Mouse (Mus musculus) C2C12 (cell line): ENCODE data around the gene Slc30a9. TPM values are rescaled to one million over a fixed set of nuclear protein-coding genes. Genes with fewer than 3 reads are reported as not detected.

Experiments used
- H3K27me3 ChIP-seq: one replicate; pipeline ENCODE4 v1.6.1; 2011; ENCODE audit not compliant: control insufficient read depth, insufficient read depth, insufficient read length
- H3K36me3 ChIP-seq: one replicate; pipeline ENCODE4 v1.6.1; 2011; ENCODE audit not compliant: control insufficient read depth, insufficient read depth
- H3K4me3 ChIP-seq: one replicate; pipeline ENCODE4 v1.5.1; 2011; ENCODE audit warnings: mild to moderate bottlenecking, control low read depth; ENCODE audit not compliant: poor library complexity, insufficient read depth, severe bottlenecking
- H3K79me2 ChIP-seq: one replicate; pipeline ENCODE4 v1.6.1; 2011; ENCODE audit not compliant: control insufficient read depth, insufficient read depth
- H3K79me3 ChIP-seq: one replicate; pipeline ENCODE4 v1.6.1; 2011; ENCODE audit warnings: low read depth, control low read depth
- H3ac ChIP-seq: one replicate; pipeline ENCODE3; 2011; ENCODE audit warnings: low read depth; ENCODE audit not compliant: control insufficient read depth, insufficient read length
- CEBPB ChIP-seq: IDR thresholded peaks from one replicate; pipeline ENCODE4 v1.6.1; 2011; ENCODE audit warnings: low read depth, mild to moderate bottlenecking, control low read depth, moderate library complexity
- CTCF ChIP-seq: IDR thresholded peaks from one replicate; pipeline ENCODE4 v1.5.1; 2011; ENCODE audit not compliant: control insufficient read depth, insufficient read depth, insufficient read length
- FOSL1 ChIP-seq: IDR thresholded peaks from one replicate; pipeline ENCODE4 v1.8.0; 2011; ENCODE audit warnings: mild to moderate bottlenecking, low read length; ENCODE audit not compliant: poor library complexity, insufficient read depth, severe bottlenecking
- MAX ChIP-seq: IDR thresholded peaks from one replicate; pipeline ENCODE4 v1.6.1; 2011; ENCODE audit warnings: mild to moderate bottlenecking, control low read depth
- MYOD1 ChIP-seq: IDR thresholded peaks from one replicate; pipeline ENCODE4 v1.6.1; 2011; ENCODE audit warnings: low read depth; ENCODE audit not compliant: control insufficient read depth, insufficient read length
- MYOG ChIP-seq: IDR thresholded peaks from one replicate; pipeline ENCODE4 v1.6.1; 2011; ENCODE audit not compliant: control insufficient read depth, insufficient read length; ENCODE audit errors: extremely low read depth
- USF1 ChIP-seq: IDR thresholded peaks from one replicate; pipeline ENCODE4 v1.6.1; 2011; ENCODE audit warnings: low read depth, mild to moderate bottlenecking, control low read depth, moderate library complexity
- polyA plus RNA-seq: library from polyadenylated mRNA; unstranded; fragments of >200 nt; fragmentation: generic; extraction: Trizol; gene quantifications from one replicate; pipeline ENCODE4 v1.2.1, GENCODE M21; 2012; ENCODE audit warnings: missing spikeins

Gene Slc30a9
- polyA plus RNA-seq, 1 experiment = 11.7 TPM

DNA sequence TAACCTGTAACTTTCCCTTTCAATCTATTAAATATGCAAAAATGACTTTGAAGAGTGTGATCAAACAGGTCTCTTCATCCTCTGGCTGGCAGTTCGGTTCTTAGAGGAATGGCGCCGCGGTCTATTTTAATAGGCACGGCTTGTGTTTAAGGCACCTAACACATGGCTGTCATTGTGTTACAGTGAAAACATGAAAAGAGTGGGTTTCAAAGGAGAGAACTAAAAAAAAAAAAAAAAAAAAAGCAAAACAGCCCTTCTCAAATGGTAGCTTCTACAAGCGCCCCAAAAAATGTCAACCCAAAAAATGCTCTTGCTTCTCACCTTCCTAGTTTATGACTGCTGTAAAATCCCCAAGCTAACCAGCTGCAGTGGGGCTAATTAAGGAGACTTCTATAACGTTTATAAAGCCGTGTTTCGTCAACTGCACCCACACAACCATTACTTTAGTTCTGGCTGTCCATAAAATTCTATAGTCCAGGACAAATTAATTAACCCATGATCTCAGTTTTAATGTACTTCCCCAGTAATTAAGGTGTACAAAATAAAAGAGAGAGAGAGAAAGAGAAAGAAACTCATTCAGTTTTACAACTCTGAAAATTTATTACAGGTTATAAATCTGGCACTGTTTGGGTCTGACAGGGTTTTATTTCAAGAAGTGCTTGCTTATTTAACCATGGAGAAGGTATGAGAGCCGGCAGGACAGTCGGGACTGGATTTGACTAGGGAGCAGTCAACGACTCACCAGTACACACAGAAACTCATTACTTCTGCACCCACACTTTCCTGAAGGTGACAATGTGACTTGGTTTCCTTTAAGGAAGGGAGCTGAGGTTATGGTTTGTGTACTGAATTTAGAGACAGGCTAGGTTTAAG, 94.1 kb downstream of the Slc30a9 start:
- no peak overlapping the region for H3K4me3 ChIP-seq
- H3K36me3 ChIP-seq = no peaks in the 10 kb centered on the region
- no peak for TF ChIP-seq USF1
- no peak for TF ChIP-seq CEBPB
- no peak for TF ChIP-seq MYOD1
- TF ChIP-seq CTCF = no peak
- TF ChIP-seq MAX = no peak
- TF ChIP-seq FOSL1 = no peak
- no peak for TF ChIP-seq MYOG

DNA sequence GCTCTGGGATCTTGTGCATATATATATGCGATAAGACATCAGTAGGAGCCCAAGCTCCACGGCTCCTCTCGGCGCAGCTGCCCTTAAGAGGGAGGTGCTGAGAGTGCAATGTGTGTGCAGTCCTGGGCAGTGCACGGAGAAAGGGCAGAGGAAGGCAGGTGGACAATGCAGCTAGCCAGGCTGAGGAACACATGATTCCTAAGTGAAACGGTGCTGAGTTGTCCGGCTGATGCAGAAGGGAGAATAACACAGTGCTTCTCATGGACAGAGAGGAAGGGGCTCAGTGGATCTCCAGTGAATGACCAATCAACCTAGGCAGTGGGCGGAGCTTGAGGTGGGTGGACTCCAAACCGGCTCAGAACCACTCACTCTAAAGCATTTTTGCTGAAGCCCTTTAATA, 94.9 kb downstream of the Slc30a9 start:
- no peaks in the 10 kb centered on the region for H3K79me2 ChIP-seq
- no peaks in the 10 kb centered on the region for H3K79me3 ChIP-seq
- TF ChIP-seq MYOG (no peak), CEBPB (no peak), MYOD1 (no peak), FOSL1 (no peak), MAX (no peak), USF1 (no peak), CTCF (no peak)
- H3K27me3 ChIP-seq = peaks cover 10% of the 10 kb centered on the region
- H3K4me3 ChIP-seq = no peak overlapping the region
- no peaks in the 10 kb centered on the region for H3K36me3 ChIP-seq
- no peak overlapping the region for H3ac ChIP-seq

More for the DNA sequence above, 94.1 kb downstream of the Slc30a9 start:
- no peak overlapping the region for H3ac ChIP-seq
- H3K79me3 ChIP-seq = no peaks in the 10 kb centered on the region
- no peaks in the 10 kb centered on the region for H3K79me2 ChIP-seq
- H3K27me3 ChIP-seq = peaks cover 10% of the 10 kb centered on the region

DNA sequence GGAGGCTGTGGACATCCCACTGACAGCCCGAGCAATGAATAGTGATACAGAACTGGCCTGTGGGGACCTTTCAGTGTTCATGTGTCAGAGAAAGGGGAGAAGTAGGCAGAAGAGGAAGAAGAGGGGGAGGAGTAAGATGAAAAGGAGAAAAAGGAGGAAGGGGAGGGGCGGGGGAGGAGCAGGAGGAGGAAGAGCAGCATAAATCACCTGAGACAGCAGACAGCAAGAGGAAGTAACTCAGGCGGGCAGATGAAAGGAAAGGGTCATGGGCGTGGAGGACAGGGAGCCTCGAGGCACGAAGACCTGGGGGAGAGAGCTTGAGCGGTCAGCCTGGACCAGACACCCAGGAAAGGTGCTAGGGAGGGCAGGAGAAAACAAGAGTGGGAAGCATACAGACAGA, 97.6 kb downstream of the Slc30a9 start:
- peaks cover 11% of the 10 kb centered on the region for H3K27me3 ChIP-seq
- H3ac ChIP-seq = no peak overlapping the region
- no peaks in the 10 kb centered on the region for H3K79me2 ChIP-seq
- no peaks in the 10 kb centered on the region for H3K79me3 ChIP-seq
- H3K36me3 ChIP-seq = no peaks in the 10 kb centered on the region
- no peak for TF ChIP-seq MAX
- no peak for TF ChIP-seq USF1
- TF ChIP-seq FOSL1 = no peak
- TF ChIP-seq CTCF = no peak
- no peak for TF ChIP-seq MYOG
- no peak for TF ChIP-seq MYOD1
- H3K4me3 ChIP-seq = no peak overlapping the region

DNA sequence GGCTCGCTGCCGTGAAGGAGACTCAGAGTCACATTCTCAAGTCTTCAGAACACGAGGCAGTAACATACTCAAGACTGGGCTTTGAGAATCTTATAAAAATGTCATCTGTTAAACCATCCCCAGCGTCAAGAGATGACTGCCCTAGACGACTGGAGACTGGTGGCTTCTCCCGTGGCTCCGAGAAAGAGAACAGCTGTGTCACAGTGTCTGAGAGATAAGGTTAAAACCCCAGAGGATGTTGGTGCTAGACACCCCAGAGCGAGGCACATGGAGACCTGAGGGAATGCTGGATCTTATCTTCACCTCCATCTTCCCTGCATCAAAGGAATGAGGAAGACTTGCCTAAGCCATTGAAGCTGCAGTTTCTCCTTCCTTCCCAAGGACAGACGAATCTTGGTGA, 98.2 kb downstream of the Slc30a9 start:
- peaks cover 10% of the 10 kb centered on the region for H3K27me3 ChIP-seq
- H3ac ChIP-seq = no peak overlapping the region
- TF ChIP-seq USF1 = no peak
- no peak for TF ChIP-seq MYOD1
- no peak for TF ChIP-seq MYOG
- TF ChIP-seq FOSL1 = no peak
- TF ChIP-seq CTCF = no peak
- no peak for TF ChIP-seq MAX
- no peak for TF ChIP-seq CEBPB

More for the DNA sequence above, 98.2 kb downstream of the Slc30a9 start:
- Histone ChIP-seq H3K36me3 (no peaks in the 10 kb centered on the region), H3K79me2 (no peaks in the 10 kb centered on the region), H3K4me3 (no peak overlapping the region), H3K79me3 (no peaks in the 10 kb centered on the region)

Other genes with a start within 250 kb of the Slc30a9 start
- gene Phox2b, start 207.7 kb upstream of the Slc30a9 start, polyA plus RNA-seq = not detected
- 56.7 TPM for gene Tmem33, start 46.4 kb upstream of the Slc30a9 start, polyA plus RNA-seq
- 0.01 TPM for gene Bend4, start 121.4 kb downstream of the Slc30a9 start, polyA plus RNA-seq